Mouse (Mus musculus) cortical plate, adult 2 months (tissue): ENCODE results near the gene Nav1.

Experiments used
- CTCF ChIP-seq: fragments of 200-500 bp; IDR thresholded peaks from 2 replicates; pipeline ENCODE4 v1.5.1; 2011; ENCODE audit warnings: mild to moderate bottlenecking, control low read depth, low read length; ENCODE audit not compliant: insufficient read depth; ENCODE audit errors: extremely low read depth
- POLR2A ChIP-seq: fragments of 200-500 bp; IDR thresholded peaks from 2 replicates; pipeline ENCODE4 v1.6.1; 2011; ENCODE audit warnings: mild to moderate bottlenecking, low read length, control low read depth; ENCODE audit not compliant: insufficient read depth; ENCODE audit errors: extremely low read depth

GRCm38 (mm10) chr1:135508349-135508634 lies 98.8 kb downstream of the Nav1 start:
- TF ChIP-seq POLR2A (no peak), CTCF (no peak)
